Mouse (Mus musculus) lung, postnatal 0 days (tissue): ENCODE measurements around the gene Gm42878. TPM values are rescaled to one million over a fixed set of nuclear protein-coding genes. Genes with fewer than 3 reads are reported as not detected.

Source experiments
- ATAC-seq: fragments of 200-750 bp; cut with Nextera tagmentation; 2 replicates; pipeline ENCODE4 v1.8.0; 2017; ENCODE audit warnings: moderate library complexity
- DNase-seq: peaks from one replicate; pipeline ENCODE4 v3.0.0-alpha.2; 2016; ENCODE audit warnings: low spot score
- H3K27ac ChIP-seq: fragments of 300-500 bp; sonication (generic); 2 replicates; pipeline ENCODE4 v1.5.1; 2014; ENCODE audit warnings: antibody characterized with exemption, mild to moderate bottlenecking, low read length, mixed read lengths
- H3K27me3 ChIP-seq: fragments of 300-500 bp; sonication (generic); replicated peaks from 2 replicates; pipeline ENCODE4 v1.6.1; 2014; ENCODE audit warnings: low read length, mixed read lengths; ENCODE audit not compliant: insufficient read depth
- H3K36me3 ChIP-seq: fragments of 300-500 bp; sonication (generic); 2 replicates; pipeline ENCODE4 v1.6.1; 2014; ENCODE audit warnings: low read length, mixed read lengths; ENCODE audit not compliant: insufficient read depth
- H3K4me1 ChIP-seq: fragments of 300-500 bp; sonication (generic); 2 replicates; pipeline ENCODE4 v1.6.1; 2014; ENCODE audit warnings: antibody characterized with exemption, low read depth, low read length, mixed read lengths; ENCODE audit not compliant: insufficient read depth
- H3K4me2 ChIP-seq: fragments of 300-500 bp; sonication (generic); replicated peaks from 2 replicates; pipeline ENCODE4 v1.6.1; 2014; ENCODE audit warnings: low read depth, mild to moderate bottlenecking, low read length, moderate library complexity, mixed read lengths
- H3K4me3 ChIP-seq: fragments of 300-500 bp; sonication (generic); 2 replicates; pipeline ENCODE4 v1.5.1; 2014; ENCODE audit warnings: low read depth, low read length
- H3K9ac ChIP-seq: fragments of 300-500 bp; sonication (generic); replicated peaks from 2 replicates; pipeline ENCODE4 v1.6.1; 2014; ENCODE audit warnings: low read depth, mild to moderate bottlenecking
- H3K9me3 ChIP-seq: fragments of 300-500 bp; sonication (generic); 2 replicates; pipeline ENCODE4 v1.6.1; 2016; ENCODE audit warnings: low read length, mixed read lengths
- CTCF ChIP-seq: IDR thresholded peaks from 2 replicates; pipeline ENCODE4 v1.5.1; 2016; ENCODE audit warnings: antibody characterized with exemption, mild to moderate bottlenecking
- EP300 ChIP-seq: IDR thresholded peaks from 2 replicates; pipeline ENCODE4 v1.6.1; 2016; ENCODE audit warnings: antibody characterized with exemption, mild to moderate bottlenecking, control low read depth
- WGBS: fragments of 180-500 bp; shearing (Covaris S2); extraction: QIAGEN DNeasy Blood & Tissue Kit; methylation state at CpG from one replicate; pipeline ENCODE4 v1.1.7; 2014; 5-methylcytosine and 5-hydroxymethylcytosine counted together
- polyA plus RNA-seq: library from polyadenylated mRNA; unstranded; fragments of >200 nt; fragmentation: Nextera tagmentation; extraction: Ambion mirVana; gene quantifications from 2 replicates; pipeline ENCODE4 v1.2.1, GENCODE M21; 2015

Gene Gm42878
- polyA plus RNA-seq, 1 experiment from 2014 or later: not detected

- Histone ChIP-seq H3K4me2 (peak within 1 kb of the TSS; percentile 91), H3K36me3 (no peaks in the 10 kb centered on the region), H3K9ac (peak within 1 kb of the TSS; percentile 92), H3K4me1 (peaks cover 8% of the 10 kb centered on the region; the same call in 1 of the 2 replicates), H3K27ac (peak within 1 kb of the TSS; percentile 96), H3K4me3 (peak within 1 kb of the TSS; percentile 95), H3K9me3 (no peaks in the 10 kb centered on the region), H3K27me3 (no peaks in the 10 kb centered on the region)
- ATAC-seq (peak; percentile 93), DNase-seq (peak; percentile 98)
- 0 out of 2 replicates have a peak, but pooled peaks have one; percentile 7 for TF ChIP-seq CTCF
- no peak for TF ChIP-seq EP300
- WGBS: 2% methylated on average over 51 of the region's 55 CpGs
Observed at GRCm38 (mm10) chr5:121545793-121546529, 679 bp upstream of the Gm42878 start, which contains the start of gene Mapkapk5. TSS of gene Mapkapk5 (minus strand) at chr5:121545905.

GRCm38 (mm10) chr5:121543370-121543769, 1.9 kb downstream of the Gm42878 start:
- 69% methylated on average over 3 of the region's 3 CpGs for WGBS

DNA sequence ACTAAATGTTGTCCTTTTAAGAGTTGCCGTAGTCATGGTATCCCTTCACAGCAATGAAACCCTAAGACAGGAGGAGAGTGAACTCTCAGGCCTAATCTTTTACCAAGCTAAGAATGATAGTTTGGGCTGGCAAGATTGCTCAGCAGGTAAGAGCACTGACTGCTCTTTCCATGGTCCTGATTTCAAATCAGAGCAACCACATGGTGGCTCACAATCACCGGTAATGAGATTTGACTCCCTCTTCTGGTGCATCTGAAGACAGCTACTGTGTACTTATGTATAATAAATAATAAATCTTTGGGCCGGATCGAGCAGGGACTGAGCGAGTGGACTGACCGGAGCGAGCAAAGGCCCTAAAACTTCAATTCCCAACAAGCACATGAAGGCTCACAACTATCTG, 4.0 kb downstream of the Gm42878 start:
- no peaks in the 10 kb centered on the region for H3K9me3 ChIP-seq
- H3K4me1 ChIP-seq: peaks cover 8% of the 10 kb centered on the region; the same call in 1 of the 2 replicates
- ATAC-seq (no peak), DNase-seq (no peak)
- H3K4me2 ChIP-seq: no peak overlapping the region
- no peak overlapping the region for H3K9ac ChIP-seq
- WGBS: 79% methylated on average over 7 of the region's 7 CpGs
- H3K4me3 ChIP-seq: no peak overlapping the region
- no peak overlapping the region for H3K27ac ChIP-seq
- no peaks in the 10 kb centered on the region for H3K27me3 ChIP-seq
- H3K36me3 ChIP-seq: 0 out of 2 replicates have a peak, but pooled peaks cover 10% of the 10 kb centered on the region
- peak; percentile 41 for TF ChIP-seq CTCF
- no peak for TF ChIP-seq EP300

More at GRCm38 (mm10) chr5:121543370-121543769, 1.9 kb downstream of the Gm42878 start:
- Histone ChIP-seq H3K27ac (no peak overlapping the region), H3K4me1 (peaks cover 8% of the 10 kb centered on the region; the same call in 1 of the 2 replicates), H3K4me3 (no peak overlapping the region), H3K36me3 (0 out of 2 replicates have a peak, but pooled peaks cover 3% of the 10 kb centered on the region), H3K4me2 (no peak overlapping the region), H3K27me3 (no peaks in the 10 kb centered on the region), H3K9ac (no peak overlapping the region), H3K9me3 (no peaks in the 10 kb centered on the region)
- ATAC-seq: no peak
- TF ChIP-seq EP300 (no peak), CTCF (no peak)
- no peak for DNase-seq

DNA sequence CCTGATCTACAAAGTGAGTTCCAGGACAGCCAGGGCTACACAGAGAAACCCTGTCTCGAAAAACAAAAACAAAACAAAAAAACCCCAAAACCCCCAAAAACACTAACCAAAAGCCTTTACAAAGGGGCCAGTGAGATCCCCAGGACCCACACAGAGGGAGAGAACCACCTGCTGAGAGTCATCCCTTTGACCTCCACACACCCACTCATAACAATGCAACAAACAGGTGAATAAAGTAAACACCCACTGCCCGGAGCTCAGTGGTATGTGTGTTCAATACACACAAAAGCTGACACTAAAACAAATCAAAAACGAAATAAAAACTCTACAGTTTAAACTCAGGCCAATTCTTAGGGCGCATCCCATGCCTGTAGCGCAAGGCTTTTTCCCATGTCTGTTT, 5.2 kb downstream of the Gm42878 start:
- Histone ChIP-seq H3K9ac (no peak overlapping the region), H3K27ac (no peak overlapping the region), H3K27me3 (no peaks in the 10 kb centered on the region), H3K9me3 (no peaks in the 10 kb centered on the region), H3K36me3 (peaks cover 18% of the 10 kb centered on the region), H3K4me1 (peaks cover 8% of the 10 kb centered on the region; the same call in 1 of the 2 replicates), H3K4me2 (no peak overlapping the region), H3K4me3 (no peak overlapping the region)
- DNase-seq (no peak), ATAC-seq (no peak)
- no peak for TF ChIP-seq CTCF
- TF ChIP-seq EP300: no peak
- WGBS: 90% methylated on average over 5 of the region's 5 CpGs

DNA sequence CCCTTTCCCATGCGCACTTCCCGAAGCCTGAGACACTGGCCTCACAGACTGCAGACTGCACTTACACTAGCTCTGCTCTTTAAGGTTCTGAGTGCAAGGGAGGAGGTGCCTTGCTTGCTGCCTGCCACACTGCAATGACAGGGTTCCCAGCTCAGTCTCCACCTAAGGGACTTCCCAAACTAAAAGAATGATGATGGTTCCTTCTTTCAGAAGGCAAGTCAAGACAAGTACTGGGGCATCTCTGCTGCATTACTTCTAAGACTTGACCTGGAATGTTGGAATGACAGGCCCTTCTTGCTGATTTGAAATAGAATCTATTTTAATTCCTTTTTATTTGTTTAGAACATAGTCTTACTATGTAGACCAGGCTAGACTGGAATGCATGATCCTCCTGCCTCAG, 7.7 kb downstream of the Gm42878 start:
- no peak for DNase-seq
- ATAC-seq: no peak
- Histone ChIP-seq H3K9ac (no peak overlapping the region), H3K27ac (no peak overlapping the region), H3K4me3 (no peak overlapping the region), H3K4me1 (no peaks in the 10 kb centered on the region), H3K4me2 (no peak overlapping the region), H3K36me3 (peaks cover 32% of the 10 kb centered on the region), H3K27me3 (no peaks in the 10 kb centered on the region), H3K9me3 (no peaks in the 10 kb centered on the region)
- TF ChIP-seq EP300: no peak
- TF ChIP-seq CTCF: no peak
- 90% methylated on average over 2 of the region's 2 CpGs for WGBS

- no peak for DNase-seq
- Histone ChIP-seq H3K9me3 (no peaks in the 10 kb centered on the region), H3K4me3 (no peak overlapping the region), H3K27me3 (no peaks in the 10 kb centered on the region), H3K36me3 (peaks cover 32% of the 10 kb centered on the region), H3K4me2 (no peak overlapping the region), H3K27ac (no peak overlapping the region), H3K9ac (no peak overlapping the region), H3K4me1 (no peaks in the 10 kb centered on the region)
- no peak for ATAC-seq
- WGBS: 69% methylated on average over 7 of the region's 7 CpGs
- no peak for TF ChIP-seq CTCF
- no peak for TF ChIP-seq EP300
Observed at GRCm38 (mm10) chr5:121536921-121537555, 8.2 kb downstream of the Gm42878 start.
